Mouse (Mus musculus) G1E (cell line): ENCODE results near the gene Atf7ip.

Experiments used
- CTCF ChIP-seq: IDR thresholded peaks from 2 replicates; pipeline ENCODE4 v1.5.1; 2012; ENCODE audit warnings: low read depth, low read length, inconsistent platforms, mixed read lengths
- GATA2 ChIP-seq: IDR thresholded peaks from 2 replicates; pipeline ENCODE4 v1.6.1; 2012; ENCODE audit warnings: low read depth, low read length, inconsistent platforms, borderline replicate concordance
- TAL1 ChIP-seq: conservative IDR thresholded peaks from 2 replicates; pipeline ENCODE4 v1.6.1; 2012; ENCODE audit warnings: low read depth, low read length, inconsistent platforms, mixed read lengths

DNA sequence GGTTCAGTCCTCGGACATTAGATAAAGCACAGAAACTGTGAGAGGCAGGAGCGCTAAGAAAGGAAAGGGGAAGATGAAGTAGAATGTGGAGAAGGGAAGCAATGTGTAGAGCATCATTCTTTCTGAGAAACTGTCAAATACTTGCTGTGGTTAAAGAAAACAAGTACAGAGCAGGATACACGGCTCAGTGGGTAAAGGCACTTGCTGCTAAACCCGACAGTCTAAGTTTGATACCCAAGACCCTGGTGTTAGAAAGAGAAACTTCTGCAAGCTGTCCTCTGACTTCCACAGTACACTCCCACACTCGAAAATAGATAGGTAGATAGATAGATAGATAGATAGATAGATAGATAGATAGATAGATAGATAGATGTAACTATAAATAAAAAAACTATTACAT, 147.4 kb downstream of the Atf7ip start:
- TF ChIP-seq GATA2 (no peak), CTCF (no peak), TAL1 (no peak)
